Mouse (Mus musculus) testis, adult 2 months (tissue): Measurements from ENCODE around the gene Appl1.
"Not testable (repeated sequence)": the region's sequence is repeated elsewhere in the genome, so short reads cannot be mapped to it uniquely, and the experiment has no call there.

ENCODE experiments used
- CTCF ChIP-seq: fragments of 200-500 bp; IDR thresholded peaks from 2 replicates; pipeline ENCODE4 v1.5.1; 2012; ENCODE audit warnings: low read depth, mild to moderate bottlenecking, inconsistent platforms, low read length, moderate library complexity; ENCODE audit not compliant: control insufficient read depth, insufficient read depth, insufficient replicate concordance
- POLR2A ChIP-seq: fragments of 200-500 bp; IDR thresholded peaks from 2 replicates; pipeline ENCODE4 v1.6.1; 2012; ENCODE audit warnings: low read depth, mild to moderate bottlenecking, inconsistent platforms, low read length, moderate library complexity; ENCODE audit not compliant: control insufficient read depth

DNA sequence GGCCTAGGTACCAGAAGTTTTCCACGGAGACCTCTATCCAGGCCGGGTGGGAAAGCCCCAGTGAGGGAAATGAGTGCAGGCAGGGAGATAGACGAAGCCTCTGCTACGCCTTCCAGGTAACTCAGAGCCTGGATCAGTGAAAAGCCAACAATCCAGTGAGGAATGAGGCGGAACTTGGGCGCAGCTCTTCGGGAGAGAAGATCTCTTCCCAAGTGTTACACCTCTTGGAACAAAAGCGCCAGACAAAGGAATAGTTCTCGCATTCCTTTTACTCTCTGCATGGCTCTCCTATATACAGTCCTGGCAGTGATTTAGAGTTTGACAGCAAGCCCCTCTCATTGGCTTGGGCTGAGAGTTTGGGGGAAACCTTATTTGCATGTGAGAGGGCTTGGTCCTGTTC is 60.6 kb downstream of the Appl1 start:
- TF ChIP-seq CTCF, POLR2A: not testable (repeated sequence)
